Mouse (Mus musculus) kidney, embryonic 15.5 days (tissue): ENCODE measurements at regions not wholly inside any gene's neighbourhood (a gene's known extent, or its start where the extent isn't known, plus 50 kb on each side); places are given as distances from the start of the nearest gene placed in this dataset.

Source experiments
- ATAC-seq: fragments of 200-750 bp; cut with Nextera tagmentation; replicated peaks from 2 replicates; pipeline ENCODE4 v1.8.0; 2017; ENCODE audit warnings: moderate TSS enrichment; ENCODE audit not compliant: low FRiP score
- H3K27ac ChIP-seq: fragments of 300-500 bp; sonication (generic); 2 replicates; pipeline ENCODE4 v1.5.1; 2015; ENCODE audit warnings: mild to moderate bottlenecking, inconsistent platforms
- H3K27me3 ChIP-seq: fragments of 300-500 bp; sonication (generic); 2 replicates; pipeline ENCODE4 v1.6.1; 2015; ENCODE audit warnings: inconsistent platforms
- H3K36me3 ChIP-seq: fragments of 300-500 bp; sonication (generic); 2 replicates; pipeline ENCODE4 v1.6.1; 2015; ENCODE audit warnings: inconsistent platforms
- H3K4me1 ChIP-seq: fragments of 300-500 bp; sonication (generic); 2 replicates; pipeline ENCODE4 v1.6.1; 2015; ENCODE audit warnings: inconsistent platforms
- H3K4me2 ChIP-seq: fragments of 300-500 bp; sonication (generic); 2 replicates; pipeline ENCODE4 v1.6.1; 2015; ENCODE audit warnings: moderate library complexity, mild to moderate bottlenecking, inconsistent platforms
- H3K4me3 ChIP-seq: fragments of 300-500 bp; sonication (generic); replicated peaks from 2 replicates; pipeline ENCODE4 v1.5.1; 2015; ENCODE audit warnings: mild to moderate bottlenecking, inconsistent platforms
- H3K9ac ChIP-seq: fragments of 300-500 bp; sonication (generic); 2 replicates; pipeline ENCODE4 v1.6.1; 2015; ENCODE audit warnings: mild to moderate bottlenecking, inconsistent platforms
- H3K9me3 ChIP-seq: fragments of 300-500 bp; sonication (generic); replicated peaks from 2 replicates; pipeline ENCODE4 v1.6.1; 2016; ENCODE audit warnings: inconsistent platforms
- WGBS: fragments of 180-500 bp; shearing (Covaris S2); methylation state at CpG from one replicate; pipeline ENCODE4 v1.1.7; 2015; ENCODE audit warnings: mixed read lengths; 5-methylcytosine and 5-hydroxymethylcytosine counted together

DNA sequence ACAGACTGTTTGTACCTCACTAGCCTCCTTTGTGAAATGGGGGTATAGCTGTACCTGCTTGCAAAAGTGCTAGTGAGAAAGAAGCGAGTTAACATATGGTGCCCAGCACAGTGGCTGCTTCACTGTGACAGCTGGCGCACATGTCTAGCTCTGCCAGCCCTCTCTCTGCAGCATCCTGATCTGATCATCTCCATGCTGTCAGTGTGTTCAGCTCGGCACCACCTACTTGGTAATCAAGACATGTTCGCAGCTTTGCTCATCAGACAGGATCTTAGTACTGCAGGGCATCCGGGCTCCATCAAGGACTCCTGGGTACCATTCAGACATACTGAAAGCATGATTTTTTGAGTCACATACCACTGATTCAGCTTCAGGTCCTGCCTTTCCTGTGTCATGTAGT, 100.9 kb upstream of the Gpr139 start:
- WGBS, result 89% methylated on average over 5 of the region's 5 CpGs
- Histone ChIP-seq H3K36me3 (no peaks in the 10 kb centered on the region), H3K9me3 (no peaks in the 10 kb centered on the region), H3K27me3 (no peaks in the 10 kb centered on the region), H3K4me2 (no peak overlapping the region), H3K9ac (no peak overlapping the region), H3K4me1 (no peaks in the 10 kb centered on the region), H3K4me3 (no peak overlapping the region), H3K27ac (no peak overlapping the region)
- no peak for ATAC-seq

DNA sequence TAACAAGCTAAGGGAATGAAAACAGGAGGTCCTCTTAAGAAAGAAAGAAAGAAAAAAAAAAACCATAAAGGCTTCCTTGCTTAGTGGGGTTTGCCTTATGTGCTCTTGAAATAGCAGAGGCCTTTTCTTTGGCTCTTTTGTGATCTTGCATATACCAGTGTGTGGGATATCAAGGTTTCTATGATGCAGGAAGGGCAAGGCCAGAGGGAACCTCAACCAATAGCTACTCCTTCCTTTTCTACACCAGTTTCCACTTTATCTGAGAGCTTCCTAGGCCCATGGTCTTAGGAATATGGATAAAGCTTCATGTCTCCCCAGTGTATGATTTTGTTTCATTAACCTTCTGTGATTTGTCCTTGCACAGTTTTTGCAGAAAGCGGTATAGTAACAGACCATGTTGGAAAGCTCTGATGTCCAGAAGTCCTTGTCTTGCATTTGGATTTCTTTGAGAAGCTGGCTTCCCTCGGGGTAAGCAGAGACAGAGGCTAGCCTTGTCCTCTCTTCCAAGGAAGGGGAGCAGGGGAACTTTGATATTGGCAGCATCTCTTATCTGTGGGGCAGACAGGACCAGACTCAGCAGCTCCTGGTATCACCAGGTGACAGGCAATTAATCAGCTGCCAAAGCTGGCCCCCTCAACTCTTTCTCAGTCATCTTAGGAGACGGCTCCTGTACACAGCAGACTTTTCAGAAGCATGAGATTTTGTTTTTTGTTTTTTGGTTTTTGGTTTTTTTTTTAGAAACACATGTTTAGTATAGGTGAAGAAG, 95.7 kb upstream of the Gpr139 start:
- Histone ChIP-seq H3K27ac (no peak overlapping the region), H3K27me3 (no peaks in the 10 kb centered on the region), H3K9ac (no peak overlapping the region), H3K36me3 (no peaks in the 10 kb centered on the region), H3K4me3 (no peak overlapping the region), H3K9me3 (no peaks in the 10 kb centered on the region), H3K4me2 (no peak overlapping the region), H3K4me1 (no peaks in the 10 kb centered on the region)
- WGBS, result 56% methylated on average over 3 of the region's 3 CpGs
- ATAC-seq, result no peak

DNA sequence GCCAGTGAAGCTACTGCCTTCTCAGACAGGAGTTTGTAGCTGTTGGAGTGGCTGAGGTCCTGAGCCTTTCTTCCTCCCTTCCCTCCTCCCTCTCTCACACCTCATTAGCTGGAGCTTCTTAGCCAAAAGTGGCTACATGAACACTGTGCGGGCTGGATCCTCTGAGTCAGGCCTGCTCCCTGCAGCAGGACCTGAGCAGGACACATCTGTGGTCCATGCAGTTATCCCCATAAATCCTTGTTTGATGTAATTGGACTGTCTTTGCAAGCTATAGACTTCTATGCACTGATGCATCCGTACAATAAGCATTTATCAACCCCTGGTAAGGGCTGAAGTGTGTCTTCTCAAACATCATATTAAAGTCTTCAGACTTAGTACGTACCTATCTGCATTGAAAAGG, 88.2 kb upstream of the Gpr139 start:
- WGBS, result 70% methylated on average over 3 of the region's 3 CpGs
- H3K27me3 ChIP-seq, result no peaks in the 10 kb centered on the region
- no peak overlapping the region for H3K4me3 ChIP-seq
- H3K27ac ChIP-seq, result no peak overlapping the region
- H3K36me3 ChIP-seq, result no peaks in the 10 kb centered on the region
- no peak for ATAC-seq
- no peaks in the 10 kb centered on the region for H3K4me1 ChIP-seq
- H3K4me2 ChIP-seq, result no peak overlapping the region
- H3K9ac ChIP-seq, result no peak overlapping the region
- H3K9me3 ChIP-seq, result no peaks in the 10 kb centered on the region

DNA sequence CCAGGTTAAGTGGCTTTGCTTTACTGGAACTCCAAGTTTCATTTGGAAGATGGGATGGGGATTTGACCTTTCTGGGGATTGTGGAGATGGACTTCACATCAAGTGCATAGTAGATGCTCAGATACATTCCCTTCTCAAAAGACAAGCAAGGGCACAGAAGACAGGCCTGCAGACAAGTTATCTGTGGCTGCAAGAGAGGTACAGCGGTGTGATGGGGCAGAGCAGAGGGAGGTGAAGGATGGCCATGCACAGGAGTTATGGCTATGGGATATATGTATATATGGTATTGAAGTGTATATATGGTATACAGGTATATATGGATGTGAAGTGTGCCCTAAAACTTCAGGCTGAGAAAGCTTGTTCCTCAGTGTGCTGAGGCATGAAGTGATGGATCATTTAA, 87.0 kb upstream of the Gpr139 start:
- Histone ChIP-seq H3K4me1 (no peaks in the 10 kb centered on the region), H3K27ac (no peak overlapping the region), H3K27me3 (no peaks in the 10 kb centered on the region), H3K4me2 (no peak overlapping the region), H3K4me3 (no peak overlapping the region), H3K9me3 (no peaks in the 10 kb centered on the region), H3K9ac (no peak overlapping the region), H3K36me3 (no peaks in the 10 kb centered on the region)
- no peak for ATAC-seq
- 94% methylated on average over 1 of the region's 1 CpGs for WGBS

DNA sequence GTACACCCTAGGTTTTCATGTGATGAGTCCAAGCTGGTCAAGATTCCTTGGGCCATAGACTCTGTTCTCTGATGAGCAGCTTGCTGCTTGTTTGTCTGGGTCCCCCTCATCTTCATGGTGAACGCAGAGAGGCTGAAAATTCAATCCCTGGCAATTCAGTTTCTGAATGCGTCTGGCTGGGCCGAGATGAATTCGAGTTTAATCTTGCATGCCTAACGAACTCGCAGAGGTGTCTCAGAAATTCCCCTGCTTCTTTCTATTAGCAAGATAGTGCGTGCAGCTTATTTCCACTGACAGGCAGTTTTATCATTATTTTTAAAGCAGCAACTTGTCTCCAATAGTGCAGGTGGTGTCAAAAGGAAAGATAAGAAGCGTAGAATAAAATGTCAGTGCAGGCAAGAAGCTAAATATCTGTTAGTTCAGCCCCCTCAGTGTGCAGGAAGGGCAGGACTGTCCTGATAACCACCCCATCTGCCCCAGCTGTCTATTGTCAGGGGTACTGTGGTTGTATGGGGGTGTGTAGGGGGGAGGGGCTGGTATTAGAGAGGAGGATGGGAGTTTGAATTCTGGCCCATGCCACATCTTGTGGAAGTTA, 86.5 kb upstream of the Gpr139 start:
- no peaks in the 10 kb centered on the region for H3K4me1 ChIP-seq
- 0 out of 2 replicates have a peak, but pooled peaks have one; percentile 49 for ATAC-seq
- H3K4me3 ChIP-seq, result no peak overlapping the region
- H3K4me2 ChIP-seq, result no peak overlapping the region
- H3K9me3 ChIP-seq, result no peaks in the 10 kb centered on the region
- no peak overlapping the region for H3K27ac ChIP-seq
- no peaks in the 10 kb centered on the region for H3K36me3 ChIP-seq
- H3K9ac ChIP-seq, result no peak overlapping the region
- no peaks in the 10 kb centered on the region for H3K27me3 ChIP-seq
- WGBS, result 71% methylated on average over 8 of the region's 8 CpGs

DNA sequence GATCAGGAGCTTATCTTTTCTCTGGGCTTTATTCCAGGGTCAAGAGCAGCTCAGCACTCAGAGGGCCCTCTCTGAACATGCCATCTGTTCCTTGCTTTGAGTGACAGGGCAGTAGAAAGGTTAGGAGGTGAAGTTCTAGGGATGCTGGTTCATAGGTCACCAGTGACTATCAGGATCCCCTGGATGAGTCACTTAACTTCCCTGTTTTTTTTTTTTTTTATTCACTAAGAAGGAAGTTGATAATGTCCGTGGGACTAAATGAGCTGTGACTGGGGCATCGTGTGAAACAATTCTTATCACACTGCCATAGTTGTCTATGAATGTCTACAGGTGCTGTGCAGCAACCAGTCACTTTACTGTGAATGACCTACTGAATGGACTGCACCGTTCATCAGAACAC, 73.8 kb upstream of the Gpr139 start:
- ATAC-seq, result no peak
- WGBS, result 69% methylated on average over 3 of the region's 3 CpGs
- Histone ChIP-seq H3K27ac (no peak overlapping the region), H3K9me3 (no peaks in the 10 kb centered on the region), H3K4me2 (no peak overlapping the region), H3K36me3 (no peaks in the 10 kb centered on the region), H3K4me1 (no peaks in the 10 kb centered on the region), H3K27me3 (no peaks in the 10 kb centered on the region), H3K4me3 (no peak overlapping the region), H3K9ac (no peak overlapping the region)

DNA sequence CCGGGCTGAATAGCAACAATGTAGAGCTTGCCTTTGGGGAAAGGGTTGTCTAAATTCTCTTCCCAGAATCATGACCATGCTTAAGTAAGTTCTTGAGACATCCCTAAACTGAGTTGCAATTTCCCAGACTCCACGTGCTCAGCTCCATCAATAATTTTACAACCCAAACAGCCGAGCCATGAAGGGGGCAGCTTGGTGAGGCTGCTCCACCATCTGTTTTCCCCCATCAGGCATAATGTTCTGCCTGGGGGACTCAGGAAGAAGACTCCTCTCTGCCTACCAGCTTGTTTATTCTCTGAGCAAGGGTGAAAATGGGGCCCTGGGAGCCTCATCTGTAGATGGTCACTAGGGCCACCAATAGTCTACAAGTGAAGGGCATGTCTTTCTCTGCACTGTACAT, 72.5 kb upstream of the Gpr139 start:
- no peaks in the 10 kb centered on the region for H3K9me3 ChIP-seq
- 71% methylated on average over 3 of the region's 3 CpGs for WGBS
- no peak for ATAC-seq
- H3K4me2 ChIP-seq, result no peak overlapping the region
- H3K27me3 ChIP-seq, result no peaks in the 10 kb centered on the region
- no peak overlapping the region for H3K27ac ChIP-seq
- no peaks in the 10 kb centered on the region for H3K36me3 ChIP-seq
- no peak overlapping the region for H3K9ac ChIP-seq
- H3K4me1 ChIP-seq, result no peaks in the 10 kb centered on the region
- no peak overlapping the region for H3K4me3 ChIP-seq

DNA sequence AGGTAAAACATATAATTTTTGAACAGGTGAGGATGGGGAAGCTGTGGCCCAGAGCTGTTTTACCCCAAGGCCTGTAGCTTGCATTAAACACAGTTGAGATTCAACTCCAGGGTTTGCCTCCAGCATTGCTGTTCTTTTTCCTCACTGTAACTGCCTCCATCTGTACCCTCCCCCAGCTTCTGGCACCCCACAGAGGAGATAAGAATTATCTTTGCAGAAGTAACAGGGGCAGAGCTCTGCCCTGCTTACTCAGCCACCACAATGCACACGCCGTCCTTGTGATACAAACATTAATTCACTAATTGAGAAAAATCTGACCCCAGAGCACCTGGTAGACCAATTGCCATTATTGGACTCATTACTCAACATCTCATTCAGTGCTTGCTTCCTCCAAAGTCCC, 68.3 kb upstream of the Gpr139 start:
- 85% methylated on average over 2 of the region's 2 CpGs for WGBS
- Histone ChIP-seq H3K27me3 (no peaks in the 10 kb centered on the region), H3K4me3 (no peak overlapping the region), H3K9me3 (no peaks in the 10 kb centered on the region), H3K36me3 (no peaks in the 10 kb centered on the region), H3K4me2 (no peak overlapping the region), H3K4me1 (no peaks in the 10 kb centered on the region), H3K9ac (no peak overlapping the region), H3K27ac (no peak overlapping the region)
- no peak for ATAC-seq

DNA sequence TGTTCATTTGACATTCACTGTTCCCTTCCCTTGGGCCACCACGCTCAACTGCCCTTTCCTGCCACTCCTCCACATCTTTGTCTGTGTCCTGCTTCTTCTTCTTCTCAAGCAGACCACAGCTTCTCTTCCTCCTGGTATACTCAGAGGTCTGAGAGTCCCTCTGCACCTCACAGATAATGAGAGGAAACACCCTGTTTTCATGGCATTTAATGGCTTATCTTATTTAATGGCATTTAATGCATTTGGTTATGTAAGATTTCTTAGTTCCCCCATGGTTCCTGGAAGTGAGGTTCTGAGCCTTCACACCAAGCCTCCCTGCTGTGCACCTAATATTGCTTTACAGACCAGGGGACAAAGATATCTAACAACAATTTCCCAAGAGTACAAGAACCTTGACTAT, 67.3 kb upstream of the Gpr139 start:
- Histone ChIP-seq H3K4me3 (no peak overlapping the region), H3K36me3 (no peaks in the 10 kb centered on the region), H3K27me3 (no peaks in the 10 kb centered on the region), H3K9ac (no peak overlapping the region), H3K4me2 (no peak overlapping the region), H3K27ac (no peak overlapping the region), H3K9me3 (no peaks in the 10 kb centered on the region), H3K4me1 (no peaks in the 10 kb centered on the region)
- 65% methylated on average over 1 of the region's 1 CpGs for WGBS
- no peak for ATAC-seq

DNA sequence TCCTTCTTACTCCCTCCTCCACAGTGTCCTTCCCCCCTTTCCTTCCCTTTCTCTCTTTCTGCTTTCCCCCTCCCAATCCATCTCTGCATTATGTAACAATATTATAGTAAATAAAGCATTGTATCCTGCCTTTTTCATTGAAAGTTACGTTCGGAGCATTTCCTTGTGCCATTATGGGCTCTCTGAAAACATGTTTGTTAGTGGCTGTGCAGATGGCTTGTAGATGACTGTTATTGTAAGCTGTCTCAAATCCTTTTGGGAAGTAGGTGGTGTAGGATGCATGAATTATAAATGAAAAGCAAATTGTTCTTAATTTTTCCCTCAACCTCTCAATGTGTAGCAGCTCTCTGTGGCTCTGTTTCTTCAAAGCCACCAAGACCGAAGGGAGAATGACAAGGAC, 66.0 kb upstream of the Gpr139 start:
- H3K27me3 ChIP-seq, result no peaks in the 10 kb centered on the region
- H3K4me3 ChIP-seq, result no peak overlapping the region
- ATAC-seq, result no peak
- no peaks in the 10 kb centered on the region for H3K9me3 ChIP-seq
- no peaks in the 10 kb centered on the region for H3K36me3 ChIP-seq
- H3K27ac ChIP-seq, result no peak overlapping the region
- no peak overlapping the region for H3K9ac ChIP-seq
- no peaks in the 10 kb centered on the region for H3K4me1 ChIP-seq
- H3K4me2 ChIP-seq, result no peak overlapping the region
- 92% methylated on average over 3 of the region's 3 CpGs for WGBS

DNA sequence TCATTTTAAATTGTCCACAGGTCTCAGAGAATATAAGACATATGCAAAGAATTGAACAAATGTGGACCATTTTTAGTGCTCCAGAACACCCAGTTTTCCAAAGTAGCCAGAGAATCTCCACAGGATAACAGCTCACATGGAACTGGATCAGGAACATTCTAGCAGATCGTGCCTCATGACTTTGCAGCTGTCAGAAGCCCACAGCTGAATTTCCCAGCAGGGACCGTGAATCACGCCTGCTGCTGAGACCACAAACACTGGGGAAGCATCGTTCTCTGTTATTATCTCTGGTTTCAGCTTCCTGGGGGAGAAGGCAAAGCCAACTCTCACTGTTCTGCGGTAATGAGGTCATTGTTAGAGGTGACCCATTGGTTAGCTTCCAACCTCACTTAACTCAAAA, 60.4 kb upstream of the Gpr139 start:
- ATAC-seq, result no peak
- Histone ChIP-seq H3K27me3 (no peaks in the 10 kb centered on the region), H3K9ac (no peak overlapping the region), H3K4me2 (no peak overlapping the region), H3K36me3 (no peaks in the 10 kb centered on the region), H3K4me1 (no peaks in the 10 kb centered on the region), H3K9me3 (no peaks in the 10 kb centered on the region), H3K27ac (no peak overlapping the region), H3K4me3 (no peak overlapping the region)
- WGBS, result 66% methylated on average over 5 of the region's 5 CpGs

DNA sequence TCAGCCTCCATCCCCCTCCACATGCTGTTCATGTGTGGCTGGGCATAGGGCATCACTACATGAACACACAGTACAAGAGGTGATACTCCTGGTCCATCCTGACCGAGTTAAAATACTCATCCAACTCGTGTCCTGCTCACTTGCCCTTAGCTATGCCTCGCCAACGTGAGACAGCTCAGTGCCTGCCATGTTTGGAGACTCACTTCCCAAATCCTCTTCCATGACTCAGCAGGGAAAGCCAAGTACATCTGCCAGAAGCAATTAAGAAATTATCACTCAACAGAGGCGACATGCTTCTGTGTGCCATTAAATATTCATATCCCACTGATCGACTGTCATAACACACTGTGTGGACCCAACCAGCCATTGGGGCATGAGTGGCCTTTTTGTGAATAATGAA, 51.9 kb upstream of the Gpr139 start:
- Histone ChIP-seq H3K9ac (no peak overlapping the region), H3K36me3 (no peaks in the 10 kb centered on the region), H3K4me2 (no peak overlapping the region), H3K4me3 (no peak overlapping the region), H3K4me1 (no peaks in the 10 kb centered on the region), H3K27ac (no peak overlapping the region), H3K27me3 (no peaks in the 10 kb centered on the region), H3K9me3 (no peaks in the 10 kb centered on the region)
- 86% methylated on average over 6 of the region's 6 CpGs for WGBS
- no peak for ATAC-seq
